ENCODE assay signal across 10 mouse cellular contexts in genomic region chr12:106922571-106922991, GRCm38 (mm10).
DNase-seq lines count a peak whose midpoint lies in the region; ATAC-seq and TF ChIP-seq lines count a peak whose summit lies in the region.
"Had no signal": no experiment of that assay in that cellular context is flagged by ENCODE, and none has a peak within 500 bp of the region (broad histone marks: within the 10 kb centered on the region; RNA-seq: fewer than 3 reads in every experiment).

No protein-coding gene starts in this region.

- DNase-seq in midbrain, embryonic 11.5 days (ENCODE audit: low spot score, missing footprints), result peak; percentile 82
- DNase-seq in embryonic facial prominence, embryonic 14.5 days (ENCODE audit: low spot score), result peak; percentile 88
- peak; percentile 30 for DNase-seq in hindbrain, postnatal 0 days (ENCODE audit: low spot score)
- no peak for DNase-seq in spleen, adult 18-20 months
- no peak for DNase-seq in lung, postnatal 4 days
- DNase-seq in heart, embryonic 10.5 days (ENCODE audit: low spot score), result no peak
- DNase-seq: heart, adult 2 months had no signal

- no peak for ATAC-seq in midbrain, embryonic 11.5 days (ENCODE audit: low FRiP score)
- ATAC-seq in midbrain, embryonic 16.5 days, result no peak
- ATAC-seq in embryonic facial prominence, embryonic 14.5 days (ENCODE audit: low read depth), result peak; percentile 85
- no peak for ATAC-seq in hindbrain, postnatal 0 days
- ATAC-seq in neural tube, embryonic 13.5 days (ENCODE audit: low read depth), result no peak

- TF ChIP-seq CTCF in hindbrain, postnatal 0 days (IDR thresholded peaks at IDR 0.05; ENCODE audit: low read depth), result no peak

- no peak overlapping the region for H3K4me3 ChIP-seq in midbrain, embryonic 11.5 days (ENCODE audit: low read depth, low read length)
- H3K4me3 ChIP-seq in midbrain, embryonic 16.5 days (ENCODE audit: low read depth, low read length), result no peak overlapping the region
- H3K4me3 ChIP-seq in embryonic facial prominence, embryonic 14.5 days (ENCODE audit: low read depth, low read length), result no peak overlapping the region
- H3K4me3 ChIP-seq in hindbrain, postnatal 0 days (ENCODE audit: low read length), result no peak overlapping the region
- no peak overlapping the region for H3K4me3 ChIP-seq in neural tube, embryonic 13.5 days
- H3K4me3 ChIP-seq in heart, embryonic 10.5 days, result no peak overlapping the region
- H3K4me3 ChIP-seq: heart, adult 2 months had no signal

- H3K4me1 ChIP-seq in midbrain, embryonic 11.5 days (ENCODE audit: control insufficient read depth, insufficient read depth, low read length), result no peaks in the 10 kb centered on the region
- H3K4me1 ChIP-seq in midbrain, embryonic 16.5 days (ENCODE audit: control insufficient read depth, insufficient read depth, low read length), result no peaks in the 10 kb centered on the region; the same call in 1 of the 2 replicates
- peaks cover 14% of the 10 kb centered on the region for H3K4me1 ChIP-seq in embryonic facial prominence, embryonic 14.5 days (ENCODE audit: control insufficient read depth, insufficient read depth, low read length)
- H3K4me1 ChIP-seq in hindbrain, postnatal 0 days (ENCODE audit: insufficient read depth, low read length), result no peaks in the 10 kb centered on the region
- peaks cover 23% of the 10 kb centered on the region for H3K4me1 ChIP-seq in neural tube, embryonic 13.5 days (replicated peaks)
- H3K4me1 ChIP-seq in heart, embryonic 10.5 days, result no peaks in the 10 kb centered on the region

- no peak overlapping the region for H3K9ac ChIP-seq in midbrain, embryonic 11.5 days (ENCODE audit: low read length)
- H3K9ac ChIP-seq in midbrain, embryonic 16.5 days (ENCODE audit: low read depth, low read length), result no peak overlapping the region
- H3K9ac ChIP-seq in embryonic facial prominence, embryonic 14.5 days (ENCODE audit: low read depth, low read length), result no peak overlapping the region
- H3K9ac ChIP-seq in hindbrain, postnatal 0 days (replicated peaks; ENCODE audit: low read length), result no peak overlapping the region
- H3K9ac ChIP-seq in neural tube, embryonic 13.5 days, result no peak overlapping the region

- H3K36me3 ChIP-seq in midbrain, embryonic 11.5 days (ENCODE audit: control insufficient read depth, insufficient read depth, low read length), result no peaks in the 10 kb centered on the region
- H3K36me3 ChIP-seq in midbrain, embryonic 16.5 days (ENCODE audit: control insufficient read depth, insufficient read depth, low read length), result no peaks in the 10 kb centered on the region
- H3K36me3 ChIP-seq in embryonic facial prominence, embryonic 14.5 days (ENCODE audit: control insufficient read depth, insufficient read depth, low read length), result no peaks in the 10 kb centered on the region
- H3K36me3 ChIP-seq in hindbrain, postnatal 0 days (ENCODE audit: insufficient read depth, low read length), result no peaks in the 10 kb centered on the region
- no peaks in the 10 kb centered on the region for H3K36me3 ChIP-seq in neural tube, embryonic 13.5 days
- H3K36me3 ChIP-seq in heart, embryonic 10.5 days, result no peaks in the 10 kb centered on the region

- H3K9me3 ChIP-seq in midbrain, embryonic 11.5 days (ENCODE audit: control insufficient read depth, low read length), result no peaks in the 10 kb centered on the region
- H3K9me3 ChIP-seq in midbrain, embryonic 16.5 days (replicated peaks; ENCODE audit: control insufficient read depth, low read length, poor library complexity, severe bottlenecking), result no peaks in the 10 kb centered on the region
- H3K9me3 ChIP-seq in embryonic facial prominence, embryonic 14.5 days (ENCODE audit: control insufficient read depth, low read length), result no peaks in the 10 kb centered on the region
- H3K9me3 ChIP-seq in hindbrain, postnatal 0 days (ENCODE audit: low read length), result no peaks in the 10 kb centered on the region
- H3K9me3 ChIP-seq in neural tube, embryonic 13.5 days, result no peaks in the 10 kb centered on the region
- no peaks in the 10 kb centered on the region for H3K9me3 ChIP-seq in heart, embryonic 10.5 days

- H3K27ac ChIP-seq in midbrain, embryonic 11.5 days (ENCODE audit: low read depth, low read length), result no peak overlapping the region
- no peak overlapping the region for H3K27ac ChIP-seq in midbrain, embryonic 16.5 days (ENCODE audit: low read length)
- H3K27ac ChIP-seq in embryonic facial prominence, embryonic 14.5 days (replicated peaks; ENCODE audit: low read depth, low read length), result peak overlapping the region; percentile 42
- H3K27ac ChIP-seq in hindbrain, postnatal 0 days, result 0 out of 2 replicates have a peak overlapping the region, but pooled peaks have one; percentile 29
- H3K27ac ChIP-seq in neural tube, embryonic 13.5 days (replicated peaks), result peak overlapping the region; percentile 52
- H3K27ac ChIP-seq in heart, embryonic 10.5 days, result no peak overlapping the region
- H3K27ac ChIP-seq: heart, adult 2 months had no signal

- H3K4me2 ChIP-seq in midbrain, embryonic 11.5 days, result no peak overlapping the region
- H3K4me2 ChIP-seq in midbrain, embryonic 16.5 days (ENCODE audit: low read length), result no peak overlapping the region
- peak overlapping the region; percentile 1; the same call in 1 of the 2 replicates for H3K4me2 ChIP-seq in embryonic facial prominence, embryonic 14.5 days (ENCODE audit: low read depth, low read length)
- H3K4me2 ChIP-seq in hindbrain, postnatal 0 days (ENCODE audit: low read depth, low read length), result no peak overlapping the region
- no peak overlapping the region for H3K4me2 ChIP-seq in neural tube, embryonic 13.5 days
- H3K4me2 ChIP-seq: liver, embryonic 11.5 days had no signal

- 72% methylated on average over 12 of the region's 12 CpGs for WGBS in midbrain, embryonic 11.5 days
- 59% methylated on average over 12 of the region's 12 CpGs for WGBS in midbrain, embryonic 16.5 days
- 17% methylated on average over 12 of the region's 12 CpGs for WGBS in embryonic facial prominence, embryonic 14.5 days
- 38% methylated on average over 12 of the region's 12 CpGs for WGBS in hindbrain, postnatal 0 days
- WGBS in neural tube, embryonic 13.5 days, result 58% methylated on average over 12 of the region's 12 CpGs
- WGBS in heart, embryonic 10.5 days, result 78% methylated on average over 12 of the region's 12 CpGs

- H3K27me3 ChIP-seq in midbrain, embryonic 11.5 days (ENCODE audit: control insufficient read depth, insufficient read depth, low read length), result no peaks in the 10 kb centered on the region
- no peaks in the 10 kb centered on the region for H3K27me3 ChIP-seq in midbrain, embryonic 16.5 days (ENCODE audit: control insufficient read depth, insufficient read depth, low read depth, low read length)
- no peaks in the 10 kb centered on the region for H3K27me3 ChIP-seq in embryonic facial prominence, embryonic 14.5 days (replicated peaks; ENCODE audit: control insufficient read depth, insufficient read depth, low read length)
- no peaks in the 10 kb centered on the region for H3K27me3 ChIP-seq in hindbrain, postnatal 0 days (ENCODE audit: insufficient read depth, low read length)
- no peaks in the 10 kb centered on the region for H3K27me3 ChIP-seq in neural tube, embryonic 13.5 days
- no peaks in the 10 kb centered on the region for H3K27me3 ChIP-seq in heart, embryonic 10.5 days (ENCODE audit: insufficient read depth, poor library complexity, severe bottlenecking)

Comparison
In these comparisons a context has a peak if more than half of its experiments do, and no peak if none do; other contexts are left out.
1. DNase-seq: peak in midbrain, embryonic 11.5 days (single experiment), embryonic facial prominence, embryonic 14.5 days (single experiment) and hindbrain, postnatal 0 days (single experiment); none in spleen, adult 18-20 months (0 of 2), lung, postnatal 4 days (0 of 2) and heart, embryonic 10.5 days (single experiment).
2. H3K27ac ChIP-seq: peak in embryonic facial prominence, embryonic 14.5 days (single experiment), hindbrain, postnatal 0 days (single experiment) and neural tube, embryonic 13.5 days (single experiment); none in midbrain, embryonic 11.5 days (single experiment), midbrain, embryonic 16.5 days (single experiment) and heart, embryonic 10.5 days (single experiment).